Mouse (Mus musculus): ENCODE results near the gene Crim1.

DNA sequence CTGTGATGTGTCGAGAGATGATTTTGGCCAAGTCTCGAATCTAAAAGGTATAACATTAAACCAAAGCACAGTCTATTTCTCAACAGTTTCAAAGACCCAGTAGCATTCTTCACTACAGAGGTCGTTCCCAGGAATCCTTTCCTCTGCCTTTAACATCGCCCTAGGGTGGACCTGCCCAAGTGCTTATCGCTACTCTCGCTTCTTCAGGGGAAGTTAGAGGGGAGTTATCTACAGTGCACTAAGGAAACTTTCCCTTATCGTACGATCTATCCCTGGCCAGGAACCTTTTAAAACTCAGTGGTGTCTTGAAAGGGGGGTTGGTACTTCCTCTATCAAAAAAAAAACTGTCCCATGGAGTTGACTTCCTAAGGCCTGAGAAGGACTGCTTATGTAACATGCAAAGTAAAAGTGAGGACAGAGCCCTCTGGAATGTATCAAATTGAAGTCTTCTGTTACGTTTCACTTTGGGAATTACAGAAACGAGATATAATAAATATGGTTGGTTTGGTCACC lies 36.3 kb upstream of the Crim1 start:
- TF ChIP-seq POLR2A (IDR thresholded peaks at IDR 0.05; ENCODE audit: low read depth, low read length) = no peak
- no peak for TF ChIP-seq CTCF (conservative IDR thresholded peaks at IDR 0.05 in 1 of 2, IDR thresholded peaks at IDR 0.05 in 1 of 2; ENCODE audit: low read depth in 2 of 2, low read length in 2 of 2)
- no peak for TF ChIP-seq ZNF384 (IDR thresholded peaks at IDR 0.05; ENCODE audit: low read depth, low read length)
- TF ChIP-seq E2F4 (IDR thresholded peaks at IDR 0.05; ENCODE audit: insufficient replicate concordance, low read depth, low read length) = no peak
- no peak for TF ChIP-seq ETS1 (conservative IDR thresholded peaks at IDR 0.05; ENCODE audit: low read depth, low read length)
- TF ChIP-seq USF2 (conservative IDR thresholded peaks at IDR 0.05; ENCODE audit: low read depth, low read length) = no peak
- no peak for TF ChIP-seq PAX5 (IDR thresholded peaks at IDR 0.05; ENCODE audit: low read length)
- no peak for TF ChIP-seq MAFK (IDR thresholded peaks at IDR 0.05; ENCODE audit: insufficient replicate concordance, low read length)
- no peak for TF ChIP-seq ZC3H11A (IDR thresholded peaks at IDR 0.05; ENCODE audit: low read depth, low read length)

All from CH12.LX (cell line).